Mouse (Mus musculus) olfactory bulb, adult 2 months (tissue): ENCODE measurements around the gene Adamts7. TPM values are rescaled to one million over a fixed set of nuclear protein-coding genes. Genes with fewer than 3 reads are reported as not detected.

Experiments used
- H3K27ac ChIP-seq: fragments of 200-500 bp; 2 replicates; pipeline ENCODE4 v1.5.1; 2012; ENCODE audit warnings: low read depth, low read length; ENCODE audit not compliant: insufficient read depth
- H3K4me1 ChIP-seq: fragments of 200-500 bp; 2 replicates; pipeline ENCODE4 v1.6.1; 2012; ENCODE audit warnings: low read length; ENCODE audit not compliant: control insufficient read depth, insufficient read depth
- H3K4me3 ChIP-seq: fragments of 200-500 bp; 2 replicates; pipeline ENCODE4 v1.5.1; 2012; ENCODE audit warnings: mild to moderate bottlenecking, low read depth, low read length, moderate library complexity; ENCODE audit not compliant: insufficient read depth
- CTCF ChIP-seq: fragments of 200-500 bp; IDR thresholded peaks from 2 replicates; pipeline ENCODE4 v1.5.1; 2012; ENCODE audit warnings: low read depth, mild to moderate bottlenecking, low read length, moderate library complexity; ENCODE audit not compliant: insufficient read depth
- POLR2A ChIP-seq: fragments of 200-500 bp; IDR thresholded peaks from 2 replicates; pipeline ENCODE4 v1.6.1; 2012; ENCODE audit warnings: mild to moderate bottlenecking, low read depth, low read length, moderate library complexity; ENCODE audit not compliant: insufficient read depth
- WGBS: fragments of 180-500 bp; shearing (Covaris S2); methylation state at CpG from one replicate; pipeline ENCODE4 v1.1.7; 2018; 5-methylcytosine and 5-hydroxymethylcytosine counted together
- polyA plus RNA-seq: library from polyadenylated mRNA; stranded (reverse); fragments of >200 nt; gene quantifications from 2 replicates; pipeline ENCODE4 v1.2.4, GENCODE M21; 2012; ENCODE audit warnings: low replicate concordance; ENCODE audit not compliant: missing spikeins, insufficient read depth, insufficient read length

Adamts7 gene
- polyA plus RNA-seq, 1 experiment: not detected

- no peak for TF ChIP-seq POLR2A
- no peak for TF ChIP-seq CTCF
- no peak overlapping the region for H3K27ac ChIP-seq
- WGBS: 97% methylated on average over 5 of the region's 5 CpGs
Measured at GRCm38 (mm10) chr9:90234786-90235185, 71.9 kb downstream of the Adamts7 start.

GRCm38 (mm10) chr9:90235258-90235882 lies 72.5 kb downstream of the Adamts7 start:
- no peak overlapping the region for H3K27ac ChIP-seq
- TF ChIP-seq CTCF: no peak
- TF ChIP-seq POLR2A: no peak

More at GRCm38 (mm10) chr9:90234786-90235185, 71.9 kb downstream of the Adamts7 start:
- Histone ChIP-seq H3K4me1 (0 out of 2 replicates have a peak, but pooled peaks cover 2% of the 10 kb centered on the region), H3K4me3 (no peak overlapping the region)

GRCm38 (mm10) chr9:90236817-90237216 lies 73.9 kb downstream of the Adamts7 start:
- WGBS: 95% methylated on average over 5 of the region's 5 CpGs
- no peak overlapping the region for H3K27ac ChIP-seq

More at GRCm38 (mm10) chr9:90235258-90235882, 72.5 kb downstream of the Adamts7 start:
- 0 out of 2 replicates have a peak, but pooled peaks cover 2% of the 10 kb centered on the region for H3K4me1 ChIP-seq
- H3K4me3 ChIP-seq: no peak overlapping the region
- 80% methylated on average over 10 of the region's 10 CpGs for WGBS

GRCm38 (mm10) chr9:90237232-90238062 lies 74.6 kb downstream of the Adamts7 start:
- TF ChIP-seq CTCF (no peak), POLR2A (no peak)
- Histone ChIP-seq H3K4me3 (no peak overlapping the region), H3K27ac (no peak overlapping the region), H3K4me1 (0 out of 2 replicates have a peak, but pooled peaks cover 2% of the 10 kb centered on the region)
- 86% methylated on average over 9 of the region's 9 CpGs for WGBS

More at GRCm38 (mm10) chr9:90236817-90237216, 73.9 kb downstream of the Adamts7 start:
- H3K4me1 ChIP-seq: 0 out of 2 replicates have a peak, but pooled peaks cover 2% of the 10 kb centered on the region
- no peak overlapping the region for H3K4me3 ChIP-seq
- no peak for TF ChIP-seq CTCF
- TF ChIP-seq POLR2A: no peak

- Histone ChIP-seq H3K4me3 (no peak overlapping the region), H3K27ac (no peak overlapping the region), H3K4me1 (0 out of 2 replicates have a peak, but pooled peaks cover 3% of the 10 kb centered on the region)
- TF ChIP-seq CTCF (no peak), POLR2A (no peak)
- 66% methylated on average over 4 of the region's 4 CpGs for WGBS
Measured at GRCm38 (mm10) chr9:90240560-90240959, 77.7 kb downstream of the Adamts7 start.

- no peak overlapping the region for H3K27ac ChIP-seq
- H3K4me1 ChIP-seq: 0 out of 2 replicates have a peak, but pooled peaks cover 3% of the 10 kb centered on the region
- TF ChIP-seq POLR2A: no peak
- TF ChIP-seq CTCF: no peak
- 89% methylated on average over 6 of the region's 6 CpGs for WGBS
- no peak overlapping the region for H3K4me3 ChIP-seq
Measured at GRCm38 (mm10) chr9:90241041-90241440, 78.2 kb downstream of the Adamts7 start.

- Histone ChIP-seq H3K4me1 (0 out of 2 replicates have a peak, but pooled peaks cover 3% of the 10 kb centered on the region), H3K4me3 (no peak overlapping the region), H3K27ac (no peak overlapping the region)
- WGBS: 84% methylated on average over 7 of the region's 7 CpGs
- TF ChIP-seq CTCF: no peak
- no peak for TF ChIP-seq POLR2A
Measured at GRCm38 (mm10) chr9:90241618-90242017, 78.7 kb downstream of the Adamts7 start.

- TF ChIP-seq POLR2A: no peak
- TF ChIP-seq CTCF: no peak
- 82% methylated on average over 6 of the region's 6 CpGs for WGBS
- Histone ChIP-seq H3K4me1 (peaks cover 5% of the 10 kb centered on the region; the same call in 1 of the 2 replicates), H3K4me3 (no peak overlapping the region), H3K27ac (no peak overlapping the region)
Measured at GRCm38 (mm10) chr9:90242291-90242690, 79.4 kb downstream of the Adamts7 start.

- TF ChIP-seq POLR2A (no peak), CTCF (no peak)
- no peak overlapping the region for H3K4me3 ChIP-seq
- WGBS: 86% methylated on average over 7 of the region's 7 CpGs
- peaks cover 7% of the 10 kb centered on the region; the same call in 1 of the 2 replicates for H3K4me1 ChIP-seq
- no peak overlapping the region for H3K27ac ChIP-seq
Measured at GRCm38 (mm10) chr9:90242855-90243254, 80.0 kb downstream of the Adamts7 start.
